Mouse (Mus musculus) gastrocnemius, adult 2 months (tissue): ENCODE measurements at regions not wholly inside any gene's neighbourhood (a gene's known extent, or its start where the extent isn't known, plus 50 kb on each side); places are given as distances from the start of the nearest gene placed in this dataset.

ENCODE experiments used
- DNase-seq: peaks from one replicate; pipeline ENCODE4 v3.0.0; 2022
- H3K27ac ChIP-seq: fragments of 200-600 bp; 2 replicates; pipeline ENCODE4 v1.8.1; 2022; ENCODE audit warnings: mild to moderate bottlenecking
- H3K4me3 ChIP-seq: fragments of 200-600 bp; 2 replicates; pipeline ENCODE4 v1.8.1; 2022; ENCODE audit warnings: mild to moderate bottlenecking, moderate library complexity
- CTCF ChIP-seq: fragments of 200-600 bp; IDR thresholded peaks from 2 replicates; pipeline ENCODE4 v1.8.1; 2022; ENCODE audit warnings: antibody characterized with exemption, mild to moderate bottlenecking, moderate library complexity
- intact Hi-C: fragments of 180-260 bp; cut with DNase I; formaldehyde crosslinking; loops from one replicate; pipeline ENCODE4 v1.15.1; 2025

- intact Hi-C loops = no loop called here
- no peak overlapping the region for H3K27ac ChIP-seq
- TF ChIP-seq CTCF = no peak
- no peak for DNase-seq
- H3K4me3 ChIP-seq = no peak overlapping the region
Measured at GRCm38 (mm10) chr12:106291476-106292046, 281.5 kb downstream of the Vrk1 start.

GRCm38 (mm10) chr12:106293117-106293516, 283.1 kb downstream of the Vrk1 start:
- Histone ChIP-seq H3K4me3 (no peak overlapping the region), H3K27ac (no peak overlapping the region)
- TF ChIP-seq CTCF = no peak
- DNase-seq = no peak
- intact Hi-C loops = no loop called here

- no peak for TF ChIP-seq CTCF
- no peak overlapping the region for H3K27ac ChIP-seq
- intact Hi-C loops = no loop called here
- no peak overlapping the region for H3K4me3 ChIP-seq
- no peak for DNase-seq
Measured at GRCm38 (mm10) chr12:106295596-106295995, 285.6 kb downstream of the Vrk1 start.

GRCm38 (mm10) chr12:106302617-106303016, 292.6 kb downstream of the Vrk1 start:
- DNase-seq = no peak
- Histone ChIP-seq H3K4me3 (no peak overlapping the region), H3K27ac (no peak overlapping the region)
- TF ChIP-seq CTCF = no peak
- intact Hi-C loops = no loop called here

- no peak for DNase-seq
- H3K27ac ChIP-seq = no peak overlapping the region
- intact Hi-C loops = no loop called here
- H3K4me3 ChIP-seq = no peak overlapping the region
- TF ChIP-seq CTCF = no peak
Measured at GRCm38 (mm10) chr12:106308291-106308955, 298.4 kb downstream of the Vrk1 start.

GRCm38 (mm10) chr12:106308956-106309610, 299.1 kb downstream of the Vrk1 start:
- Histone ChIP-seq H3K27ac (no peak overlapping the region), H3K4me3 (no peak overlapping the region)
- no peak for TF ChIP-seq CTCF
- intact Hi-C loops = no loop called here
- no peak for DNase-seq

GRCm38 (mm10) chr12:106310171-106310570, 300.1 kb downstream of the Vrk1 start:
- H3K4me3 ChIP-seq = peak overlapping the region; percentile 65
- intact Hi-C loops = no loop called here
- H3K27ac ChIP-seq = no peak overlapping the region
- TF ChIP-seq CTCF = no peak
- DNase-seq = no peak

- peak; percentile 24 for DNase-seq
- no peak overlapping the region for H3K27ac ChIP-seq
- intact Hi-C loops = no loop called here
- H3K4me3 ChIP-seq = peak overlapping the region; percentile 65
- TF ChIP-seq CTCF = no peak
Measured at GRCm38 (mm10) chr12:106310585-106311319, 300.7 kb downstream of the Vrk1 start.

- TF ChIP-seq CTCF = no peak
- Histone ChIP-seq H3K4me3 (peak overlapping the region; percentile 65; the same call in 1 of the 2 replicates), H3K27ac (no peak overlapping the region)
- intact Hi-C loops = no loop called here
- DNase-seq = no peak
Measured at GRCm38 (mm10) chr12:106311320-106311825, 301.3 kb downstream of the Vrk1 start.

- H3K27ac ChIP-seq = no peak overlapping the region
- intact Hi-C loops = no loop called here
- TF ChIP-seq CTCF = no peak
- no peak overlapping the region for H3K4me3 ChIP-seq
- no peak for DNase-seq
Measured at GRCm38 (mm10) chr12:106311831-106312600, 302.0 kb downstream of the Vrk1 start.

- intact Hi-C loops = no loop called here
- TF ChIP-seq CTCF = no peak
- no peak for DNase-seq
- H3K27ac ChIP-seq = no peak overlapping the region
- no peak overlapping the region for H3K4me3 ChIP-seq
Measured at GRCm38 (mm10) chr12:106317738-106318137, 307.7 kb downstream of the Vrk1 start.

GRCm38 (mm10) chr12:106321511-106321910, 311.5 kb downstream of the Vrk1 start:
- Histone ChIP-seq H3K4me3 (no peak overlapping the region), H3K27ac (no peak overlapping the region)
- DNase-seq = no peak
- no peak for TF ChIP-seq CTCF
- intact Hi-C loops = no loop called here
